Mouse (Mus musculus) adrenal gland, adult (tissue): ENCODE measurements around the gene Ccdc57.
"Not testable (repeated sequence)": the region's sequence is repeated elsewhere in the genome, so short reads cannot be mapped to it uniquely, and the experiment has no call there.

Experiments
- DNase-seq, 2 experiments: peaks; one replicate each; pipeline ENCODE4 v3.0.0; 2022 to 2023; ENCODE audit warnings: low spot score in 1 of 2; ENCODE audit not compliant: inconsistent age in 2 of 2

Ccdc57 gene

DNA sequence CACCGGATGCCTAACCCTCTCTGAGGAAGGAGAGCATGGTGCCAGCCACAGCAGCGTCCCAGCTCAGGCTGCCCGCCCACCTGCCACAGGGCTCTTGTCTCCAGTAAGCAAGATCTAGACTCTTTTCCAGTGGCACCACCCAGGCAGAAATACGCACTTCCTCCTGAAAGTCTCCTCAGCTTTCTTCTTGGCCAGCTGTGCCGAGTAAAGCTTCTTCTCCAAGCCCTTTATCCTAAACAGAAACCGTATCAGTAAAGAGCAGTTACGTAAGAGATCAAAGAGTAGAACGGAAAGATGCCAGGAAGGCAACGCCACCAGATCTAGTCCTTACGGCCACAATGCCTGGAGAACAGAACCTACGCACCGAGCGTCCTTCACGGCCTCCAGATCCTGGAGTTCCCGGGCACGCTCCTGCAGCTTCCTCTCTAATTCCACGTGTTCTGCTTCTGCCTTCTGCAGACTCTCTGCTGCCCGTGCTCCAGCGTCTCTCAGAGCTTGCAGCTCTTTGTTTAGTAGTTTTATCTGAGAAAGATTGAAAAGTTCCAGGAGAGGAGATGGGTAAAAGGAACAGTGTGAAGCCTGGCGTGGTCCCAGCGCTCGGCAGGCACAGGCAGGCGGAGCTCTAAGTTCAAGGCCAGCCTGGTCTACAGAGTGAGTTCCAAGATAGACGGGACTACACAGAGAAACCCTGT, 29.4 kb downstream of the Ccdc57 start:
- DNase-seq = peak; percentile 85 to 92

DNA sequence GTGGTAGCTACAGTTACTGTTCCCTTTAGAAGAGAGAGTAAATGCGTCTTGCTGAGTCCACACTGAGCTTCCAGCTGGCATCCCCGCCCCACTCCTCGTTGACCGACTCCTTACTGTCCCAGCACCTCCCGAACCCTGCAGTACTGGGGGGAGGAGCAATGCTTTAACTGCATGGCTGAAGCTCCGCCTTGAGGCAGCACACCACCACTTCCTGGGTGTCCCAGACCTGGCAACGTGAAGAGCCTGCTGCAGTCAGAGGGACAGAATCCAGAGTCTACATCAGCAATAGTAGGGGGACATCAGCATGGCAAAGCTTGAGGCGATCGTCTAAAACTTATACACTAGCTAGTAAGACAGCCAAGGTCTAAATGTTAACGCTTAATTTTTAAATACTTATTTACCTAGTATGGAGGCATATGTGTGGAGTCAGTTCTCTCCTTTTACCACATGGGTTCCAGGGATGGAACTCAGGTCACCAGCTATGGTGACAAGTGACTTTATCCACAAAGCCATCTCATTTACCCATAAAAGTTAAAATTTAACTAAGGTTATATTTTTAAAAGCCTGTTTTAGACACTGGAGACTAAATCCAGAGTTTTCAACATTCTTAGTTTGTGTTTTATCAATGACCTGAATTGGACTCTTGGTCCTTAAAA, 30.1 kb downstream of the Ccdc57 start:
- DNase-seq = peak; percentile 75 to 86

DNA sequence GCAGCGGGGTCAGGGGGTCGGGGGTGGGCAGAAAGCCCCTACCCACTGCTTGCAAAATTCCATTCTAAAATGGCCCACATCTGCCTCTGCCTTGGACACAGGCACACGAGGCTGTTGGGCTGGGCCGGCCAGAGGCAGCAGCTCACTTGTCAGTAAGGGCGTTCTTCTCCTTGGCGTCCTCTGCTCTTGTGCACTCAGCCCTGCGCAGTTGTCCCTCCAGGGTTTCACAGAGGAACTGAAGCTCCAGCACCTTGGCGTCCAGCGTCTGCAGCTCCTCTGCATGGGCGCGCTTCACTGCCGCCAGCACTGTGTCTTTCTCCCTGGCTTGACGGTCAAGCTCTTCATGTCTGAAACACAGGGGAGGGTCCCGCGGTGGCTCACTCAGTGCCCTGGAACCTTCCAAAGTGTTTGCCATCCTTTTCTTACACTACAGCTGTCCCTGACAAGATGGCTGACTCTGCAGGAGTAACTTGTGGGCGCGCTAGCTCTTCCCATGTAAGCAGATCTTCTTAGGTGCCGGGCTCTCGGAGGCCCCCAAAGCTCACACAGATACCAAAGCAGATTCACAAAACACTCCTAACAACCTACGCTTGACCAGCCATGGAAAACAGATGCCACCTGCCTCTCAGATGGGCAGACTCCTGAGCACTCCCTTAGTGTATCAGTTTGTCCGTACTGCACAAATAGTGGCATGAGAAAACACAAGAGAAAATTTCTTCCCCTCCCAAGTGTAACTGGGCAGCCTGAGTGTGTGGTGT, 30.8 kb downstream of the Ccdc57 start:
- no peak for DNase-seq

DNA sequence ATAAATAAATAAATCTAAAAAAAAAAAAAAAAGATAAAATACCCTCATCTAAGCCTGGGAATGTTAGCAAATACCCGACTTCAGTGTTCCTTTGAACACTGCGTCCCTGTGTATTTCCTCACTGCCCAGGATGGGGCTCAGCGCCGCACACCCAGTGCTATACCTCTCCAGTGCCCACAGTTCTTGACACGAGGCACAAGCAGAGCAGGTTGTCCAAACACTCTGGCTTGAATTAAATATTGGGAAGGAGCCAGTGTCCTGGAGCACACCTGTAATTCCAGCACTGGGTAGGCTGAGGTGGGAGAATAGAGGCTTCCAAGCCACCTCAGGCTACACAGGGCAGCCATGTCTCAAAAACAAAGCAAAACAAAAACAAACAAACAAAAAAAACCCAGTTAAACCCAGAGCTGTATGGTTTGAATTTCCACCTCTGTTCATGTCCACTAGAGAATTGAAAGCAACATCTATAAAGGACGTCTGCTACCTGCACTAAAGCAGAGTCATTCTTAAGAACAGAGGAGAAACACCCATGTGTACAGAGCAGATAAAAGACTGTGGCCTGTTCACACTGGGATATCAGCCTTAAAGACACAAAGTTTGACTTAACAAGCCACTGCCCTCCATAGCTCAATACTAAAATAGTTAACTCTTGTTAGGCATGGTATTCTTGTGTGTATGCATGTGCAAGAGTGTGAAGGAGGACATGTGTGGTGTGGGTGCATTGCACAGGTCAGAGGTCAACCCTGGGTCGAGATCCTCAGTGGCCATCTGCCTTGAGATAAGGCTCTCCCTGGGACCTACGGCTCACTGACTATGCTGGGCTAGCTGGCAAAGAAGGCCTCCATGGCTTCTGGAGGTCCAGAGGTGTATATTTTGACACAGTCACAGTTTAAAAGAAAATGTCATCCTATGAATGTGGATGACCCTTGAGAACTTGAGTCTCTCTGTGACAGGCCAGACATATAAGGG, 32.1 kb downstream of the Ccdc57 start:
- no peak for DNase-seq

DNA sequence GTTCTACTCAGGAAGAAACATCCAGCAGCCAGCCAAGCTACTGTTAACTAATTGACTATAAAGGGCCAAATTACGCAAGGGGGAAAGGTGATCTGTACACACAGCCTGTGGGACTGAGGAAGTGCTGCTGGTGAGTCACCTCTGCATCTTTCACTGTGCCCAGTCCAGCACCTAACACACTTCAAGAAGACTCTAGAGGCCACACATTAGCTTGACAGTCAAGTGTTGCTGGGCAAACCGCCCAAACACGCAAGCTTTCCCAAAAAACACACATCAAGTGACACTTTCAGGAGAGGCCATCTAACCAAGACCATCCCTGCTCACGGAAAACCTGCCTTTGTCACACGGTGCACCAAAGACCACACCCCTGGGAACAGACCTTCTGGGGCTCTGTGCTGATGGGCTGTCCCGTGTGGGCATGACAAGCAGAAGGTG, 34.5 kb downstream of the Ccdc57 start:
- DNase-seq = no peak

DNA sequence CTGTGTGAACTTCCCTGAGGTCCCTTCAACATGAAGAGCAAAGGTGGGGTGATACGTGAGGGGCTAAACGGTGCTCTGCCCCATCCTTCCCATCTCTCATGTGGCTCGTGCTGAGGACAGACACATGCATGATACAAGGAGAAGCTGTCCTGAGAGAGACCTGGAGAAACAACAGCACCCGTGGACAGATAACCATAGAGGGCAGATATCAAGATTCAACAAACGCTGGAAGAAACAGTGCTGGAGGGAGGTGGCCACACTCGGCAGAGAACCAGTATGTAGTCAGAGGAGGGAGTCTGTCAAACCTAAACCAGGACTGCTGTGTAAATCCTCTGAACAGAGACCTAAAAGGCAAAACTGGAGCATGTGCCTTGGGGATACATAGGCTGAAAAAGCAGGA, 37.2 kb downstream of the Ccdc57 start:
- no peak for DNase-seq

DNA sequence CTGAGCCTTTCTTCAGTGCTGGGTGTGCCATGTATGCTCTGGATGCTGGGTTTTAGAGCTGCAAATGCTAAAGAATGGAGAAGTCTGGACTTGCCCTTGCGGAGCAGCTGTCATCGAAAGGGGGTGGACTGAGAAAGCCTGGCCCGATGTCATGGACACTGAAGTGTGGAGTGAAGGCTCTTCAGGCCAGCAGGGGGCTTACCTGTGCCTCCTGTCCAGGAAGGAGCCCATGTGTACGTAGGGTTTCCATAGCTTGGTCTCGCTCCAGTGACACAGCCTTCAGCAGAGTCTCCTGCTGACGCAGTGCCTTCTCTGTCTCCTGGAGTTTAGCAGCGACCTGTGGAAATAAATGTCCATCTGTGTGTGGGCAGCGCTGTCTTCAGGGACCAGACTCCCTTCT, 38.3 kb downstream of the Ccdc57 start:
- DNase-seq = no peak

DNA sequence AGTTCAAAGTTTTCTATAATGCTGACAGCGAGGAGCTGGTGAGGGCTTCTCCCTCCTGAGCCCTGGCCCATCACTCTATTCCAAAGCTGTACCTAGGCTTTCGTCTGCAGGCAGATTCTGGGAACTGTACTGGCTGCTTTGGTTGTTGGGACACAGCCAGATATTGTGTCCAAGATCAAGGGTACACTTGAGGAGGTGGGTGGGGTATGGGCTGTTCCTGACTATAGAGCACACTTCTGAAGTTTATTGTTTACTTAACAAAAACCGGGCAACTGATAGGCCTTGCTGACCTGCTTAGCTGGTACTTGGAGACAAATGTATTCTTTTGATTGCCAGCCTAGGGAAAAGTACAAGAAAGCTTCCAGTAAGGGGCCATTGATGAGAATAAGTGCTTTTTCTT, 43.5 kb downstream of the Ccdc57 start:
- no peak for DNase-seq

DNA sequence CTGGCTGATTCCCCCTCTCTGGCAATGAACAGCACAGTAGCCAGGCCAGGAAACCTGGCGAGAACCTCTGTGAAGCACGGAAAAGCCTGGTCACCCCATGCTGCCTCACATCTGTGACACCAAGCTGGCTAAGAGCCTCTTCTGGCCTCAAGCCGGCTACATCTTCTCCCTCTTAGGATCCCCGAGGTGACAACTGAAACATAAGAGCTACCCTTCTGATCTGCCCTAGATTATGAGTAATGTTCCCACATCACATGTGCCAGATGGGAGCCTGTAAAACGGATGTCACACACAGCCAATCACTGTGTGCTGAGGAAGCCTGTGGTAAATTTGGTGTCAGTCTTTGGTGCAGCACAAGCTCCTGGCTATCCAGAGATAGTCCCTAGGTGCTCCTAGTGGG, 44.0 kb downstream of the Ccdc57 start:
- DNase-seq = no peak

DNA sequence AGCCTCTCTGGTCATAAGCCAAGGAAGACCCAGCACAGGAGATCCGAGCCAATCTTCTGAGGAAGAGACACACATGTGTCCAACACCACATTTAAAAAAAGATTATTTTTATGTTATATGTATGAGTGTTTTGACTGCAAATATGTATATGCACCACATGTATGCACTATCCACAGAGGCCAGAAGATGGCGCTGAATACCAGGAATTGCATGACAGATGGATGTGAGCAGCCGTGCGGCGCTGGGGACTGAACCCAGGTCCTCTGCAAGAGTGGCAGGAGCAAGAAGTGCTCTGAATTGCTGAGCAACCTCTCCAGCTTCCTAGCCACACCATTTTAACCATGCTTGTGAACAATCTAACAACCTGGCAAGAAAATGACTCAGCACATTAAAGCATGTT, 45.2 kb downstream of the Ccdc57 start:
- no peak for DNase-seq

DNA sequence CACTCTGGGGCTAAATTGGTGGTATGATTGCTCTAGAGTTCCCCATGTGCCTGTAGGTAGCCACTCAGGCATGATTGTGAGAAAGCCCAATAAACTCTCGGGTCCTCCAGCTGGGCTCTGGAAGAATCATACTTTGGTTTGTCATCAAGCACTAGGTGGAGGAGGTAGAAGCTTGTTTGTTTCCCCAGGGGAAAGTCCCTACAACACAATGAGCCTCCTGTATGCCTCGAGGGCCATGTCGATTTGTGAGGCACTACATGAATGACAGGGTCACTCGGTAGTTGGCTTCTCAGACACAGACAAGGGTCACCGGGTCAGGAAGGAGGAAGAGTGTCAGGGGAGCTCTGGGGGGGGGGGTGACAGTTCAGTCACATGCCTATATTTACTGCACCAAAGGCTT, 46.2 kb downstream of the Ccdc57 start:
- no peak for DNase-seq

DNA sequence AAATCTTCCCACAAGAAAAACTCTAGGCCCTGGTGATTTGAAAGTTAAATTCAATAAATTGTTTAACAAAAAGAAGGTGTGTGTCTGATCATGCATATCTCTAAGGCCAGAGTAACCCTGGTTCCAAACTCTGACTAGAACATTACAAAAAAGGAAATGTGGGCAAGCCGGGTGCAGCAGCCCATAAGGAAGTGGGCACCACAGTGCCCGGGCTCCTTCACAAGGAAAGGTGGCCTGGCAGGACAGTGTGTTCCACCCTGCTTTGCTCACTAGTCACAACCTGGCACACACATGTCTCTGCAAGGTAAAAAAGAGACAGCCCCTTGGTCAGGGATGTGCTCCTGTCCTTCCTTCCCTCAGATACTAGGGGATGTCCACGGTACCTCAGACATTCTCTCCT, 49.1 kb downstream of the Ccdc57 start:
- DNase-seq = no peak

DNA sequence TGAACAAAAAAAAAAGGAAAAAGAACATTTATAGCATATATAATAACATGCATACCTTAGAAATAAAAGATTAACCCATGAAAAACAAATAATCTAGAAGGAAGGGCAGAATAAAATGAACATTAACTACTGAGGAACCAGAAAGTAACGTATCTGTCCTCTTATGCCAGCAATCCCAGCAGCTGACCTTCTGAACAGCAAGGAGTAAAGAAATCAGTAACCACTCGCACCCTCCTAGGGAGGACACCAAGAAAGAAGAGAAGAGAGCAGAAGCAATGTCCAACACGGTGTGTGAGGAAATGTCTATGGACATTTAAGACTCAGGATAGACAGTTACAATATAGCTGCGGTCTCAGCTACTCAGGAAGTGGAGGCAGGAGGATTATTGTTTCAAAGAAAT, 49.7 kb downstream of the Ccdc57 start:
- DNase-seq = no peak

DNA sequence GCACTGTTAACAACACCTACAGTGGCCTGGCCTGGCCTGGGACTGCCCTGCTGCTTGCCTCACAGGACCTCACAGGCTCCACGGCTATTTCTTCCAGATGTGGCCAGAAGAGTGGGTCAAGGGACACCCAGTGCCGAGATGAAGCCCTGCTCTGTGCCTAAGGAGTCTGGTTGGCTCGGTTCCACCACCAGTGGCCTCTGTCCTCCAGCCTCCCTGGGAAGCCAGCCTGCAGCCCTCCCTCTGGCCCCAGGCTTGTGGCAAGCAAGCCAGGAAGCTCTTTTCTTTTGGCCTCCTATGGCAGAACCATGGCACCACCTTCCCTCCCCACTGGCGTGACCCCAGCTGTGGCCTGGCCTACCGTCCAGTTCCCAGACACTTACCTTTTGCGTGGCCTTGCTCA, 59.5 kb downstream of the Ccdc57 start:
- DNase-seq = peak; percentile 50 to 74

DNA sequence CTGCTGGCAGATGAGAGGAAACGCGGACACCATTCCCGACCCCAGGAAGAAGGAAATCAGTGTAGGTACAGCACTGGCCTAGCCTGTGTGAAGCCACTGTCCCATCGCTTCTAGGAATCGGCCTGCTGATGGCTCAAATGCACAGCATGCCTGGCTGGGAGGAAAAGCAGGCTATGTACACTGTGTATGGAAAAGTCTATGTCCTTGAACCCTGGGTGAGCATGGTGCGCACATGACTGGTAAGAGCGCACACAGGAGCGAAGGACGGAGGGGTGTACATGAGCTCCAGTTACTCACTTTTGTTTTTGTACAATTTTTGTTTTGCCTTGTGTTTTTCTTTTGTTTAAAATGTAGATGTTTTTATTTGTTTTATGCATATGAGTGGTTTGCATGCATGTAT, 61.2 kb downstream of the Ccdc57 start:
- DNase-seq = no peak

DNA sequence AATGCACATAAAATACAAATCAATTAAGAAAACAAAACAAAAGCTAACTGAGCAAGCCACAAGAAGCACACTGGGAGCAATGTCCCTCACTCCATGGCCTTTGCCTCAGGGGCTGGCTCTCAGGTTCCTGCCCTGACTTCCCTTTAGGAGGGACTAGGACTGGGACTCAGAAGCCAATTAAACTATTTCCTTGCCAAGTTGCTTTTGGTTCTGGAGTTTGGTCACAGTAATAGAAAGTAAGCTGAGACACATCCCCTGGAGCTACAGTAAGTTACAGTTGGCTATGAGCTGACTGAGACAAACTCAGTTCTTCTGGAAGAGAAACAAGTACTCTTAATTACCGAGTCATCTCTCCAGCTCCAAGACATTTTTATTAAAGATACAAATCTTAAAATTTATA, 66.9 kb downstream of the Ccdc57 start:
- DNase-seq = no peak

DNA sequence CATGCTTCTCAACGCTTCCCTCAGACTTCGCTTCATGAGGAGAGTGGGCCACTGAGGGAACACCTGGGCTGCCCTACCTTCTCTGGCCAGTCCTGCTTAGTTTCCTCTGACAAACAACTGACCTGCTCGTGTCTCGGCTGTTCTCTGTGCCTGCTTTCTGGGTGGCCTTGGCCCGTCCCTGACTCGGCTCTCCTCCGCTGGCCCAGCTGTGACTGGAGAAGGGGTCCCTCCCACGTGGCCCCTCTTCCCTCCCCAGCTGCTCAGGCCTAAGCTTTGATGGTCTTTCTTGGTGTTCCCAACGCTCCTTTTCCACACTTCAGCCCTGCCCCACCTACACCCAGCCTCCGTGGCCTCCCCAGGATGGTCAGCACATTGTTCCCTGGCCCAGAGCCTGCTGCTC, 69.9 kb downstream of the Ccdc57 start:
- peak; percentile 50 to 65 for DNase-seq

DNA sequence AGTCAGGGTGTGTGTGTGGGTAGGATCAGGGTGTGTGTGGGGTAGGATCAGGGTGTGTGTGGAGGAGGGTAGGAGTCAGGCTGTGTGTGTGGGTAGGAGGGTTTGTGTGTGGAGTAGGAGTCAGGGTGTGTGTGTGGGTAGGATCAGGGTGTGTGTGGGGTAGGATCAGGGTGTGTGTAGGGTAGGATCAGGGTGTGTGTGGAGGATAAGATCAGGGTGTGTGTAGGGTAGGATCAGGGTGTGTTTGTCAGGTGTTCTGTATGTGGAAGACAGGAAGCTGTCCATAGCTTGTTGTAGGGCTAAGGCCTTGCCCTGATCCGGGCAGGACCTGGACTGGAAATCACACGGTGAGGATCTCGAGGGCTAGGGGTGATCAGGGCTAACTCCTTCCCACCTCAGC, 76.7 kb downstream of the Ccdc57 start:
- not testable (repeated sequence) for DNase-seq

DNA sequence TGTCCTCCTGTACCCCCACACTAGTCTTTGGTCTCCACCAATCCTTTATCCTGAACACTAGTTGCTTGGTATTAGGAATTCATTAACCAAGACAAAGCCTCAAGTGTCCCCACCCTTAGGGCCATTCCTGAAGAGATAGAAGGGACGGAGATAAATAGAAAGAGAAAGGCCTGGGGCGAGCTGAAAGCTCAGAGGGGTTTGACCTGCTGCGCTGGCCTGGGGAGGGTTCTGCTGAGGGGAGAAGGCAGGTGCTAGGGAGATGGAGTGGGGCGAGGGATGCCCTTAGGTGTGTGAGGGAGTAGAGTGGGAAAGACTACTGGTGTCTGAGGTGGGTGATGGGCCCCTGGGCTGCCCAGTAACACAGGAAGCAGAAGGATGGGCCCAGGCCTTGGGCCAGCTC, 78.9 kb downstream of the Ccdc57 start:
- no peak for DNase-seq

DNA sequence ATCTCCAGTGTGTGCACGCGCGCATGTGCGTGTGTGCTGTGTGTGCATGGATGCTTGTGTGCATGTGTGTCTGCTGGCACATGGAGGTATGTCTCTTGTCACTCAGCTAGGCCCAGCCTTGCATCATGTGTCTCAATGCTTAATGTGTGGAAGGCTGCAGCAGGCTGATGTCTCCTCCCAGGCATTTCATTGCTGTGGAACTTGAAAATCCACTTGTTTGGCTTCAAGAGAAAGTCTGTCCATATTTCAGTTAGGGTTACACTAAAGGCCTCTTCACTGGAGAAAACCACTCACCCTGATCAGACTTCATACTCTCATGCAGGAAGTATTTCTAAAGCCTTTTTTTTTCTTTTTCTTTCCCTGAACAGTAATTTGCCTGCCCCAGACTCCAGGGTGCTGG, 79.5 kb downstream of the Ccdc57 start:
- DNase-seq = no peak
